Comparison of ENCODE assay signal across 12 mouse cellular contexts in the genomic region with DNA sequence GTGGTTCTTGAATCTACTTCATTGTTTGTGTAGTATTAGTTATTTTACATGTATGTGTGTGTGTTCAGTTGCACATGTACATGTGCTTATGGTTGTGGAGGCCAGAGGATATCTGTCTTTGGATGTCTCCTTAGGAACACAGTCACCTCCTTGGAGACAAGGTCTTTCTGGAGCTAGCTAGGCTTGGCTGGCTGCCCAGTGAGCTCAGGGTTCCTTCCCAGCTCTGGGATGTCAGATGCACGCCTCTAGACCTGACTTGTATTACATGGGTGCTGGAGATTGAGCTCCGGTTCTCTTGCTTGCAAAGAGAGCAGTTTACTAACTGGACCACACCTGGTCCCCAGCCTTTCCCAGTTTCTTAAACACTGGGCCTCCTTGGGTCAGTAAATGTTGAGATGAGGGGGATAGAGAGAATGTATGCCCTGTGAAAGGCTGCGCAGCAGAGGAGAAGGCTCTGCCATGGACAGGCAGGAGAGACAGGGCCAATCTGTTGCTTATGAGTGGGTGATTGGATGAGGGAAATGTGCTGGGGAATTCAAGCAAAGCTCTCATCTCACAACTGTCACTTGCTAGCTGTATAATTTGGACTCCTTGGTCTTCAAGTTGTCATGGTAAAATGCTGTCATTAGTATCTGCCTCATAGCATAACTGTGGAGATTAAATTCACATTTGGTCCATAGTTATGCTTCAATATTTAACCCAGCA. TPM values are rescaled to one million over a fixed set of nuclear protein-coding genes. Genes with fewer than 3 reads are reported as not detected.
DNase-seq lines count a peak whose midpoint lies in the region; TF ChIP-seq lines count a peak whose summit lies in the region.
"Had no signal": no experiment of that assay in that cellular context is flagged by ENCODE, and none has a peak within 500 bp of the region (broad histone marks: within the 10 kb centered on the region; RNA-seq: fewer than 3 reads in every experiment).

No protein-coding gene starts in this region.

- H3K4me1 ChIP-seq in thymus, adult 2 months (replicated peaks; ENCODE audit: control insufficient read depth, insufficient read depth, low read length), result no peaks in the 10 kb centered on the region
- peaks cover 11% of the 10 kb centered on the region for H3K4me1 ChIP-seq in midbrain, embryonic 10.5 days

- 86% methylated on average over 3 of the region's 3 CpGs for WGBS in thymus, adult 2 months
- 94% methylated on average over 3 of the region's 3 CpGs for WGBS in midbrain, embryonic 10.5 days

- H3K36me3 ChIP-seq in thymus, adult 2 months (ENCODE audit: control insufficient read depth, insufficient read depth, low read length), result no peaks in the 10 kb centered on the region
- H3K36me3 ChIP-seq in midbrain, embryonic 10.5 days, result no peaks in the 10 kb centered on the region
- H3K36me3 ChIP-seq: hindbrain, embryonic 15.5 days; limb, embryonic 10.5 days; neural tube, embryonic 13.5 days had no signal

- intact Hi-C loops in left cerebral cortex, postnatal 4 days (cut with DNase I), result no loop called here

- no peak for TF ChIP-seq CTCF in thymus, adult 2 months (IDR thresholded peaks at IDR 0.05; ENCODE audit: borderline replicate concordance, control insufficient read depth, extremely low read depth, insufficient read depth, low read length, poor library complexity)

- no peaks in the 10 kb centered on the region for H3K27me3 ChIP-seq in thymus, adult 2 months (ENCODE audit: control insufficient read depth, insufficient read depth, low read length)
- H3K27me3 ChIP-seq in midbrain, embryonic 10.5 days (ENCODE audit: low read depth, poor library complexity, severe bottlenecking), result no peaks in the 10 kb centered on the region
- H3K27me3 ChIP-seq: hindbrain, embryonic 15.5 days; neural tube, embryonic 13.5 days had no signal

- no peak overlapping the region for H3K4me3 ChIP-seq in thymus, adult 2 months (ENCODE audit: control insufficient read depth, insufficient read depth, low read length)
- no peak overlapping the region for H3K4me3 ChIP-seq in midbrain, embryonic 10.5 days
- H3K4me3 ChIP-seq: hindbrain, embryonic 15.5 days; limb, embryonic 10.5 days; neural tube, embryonic 13.5 days had no signal

- TF ChIP-seq POLR2A in thymus, adult 2 months (IDR thresholded peaks at IDR 0.05; ENCODE audit: control insufficient read depth, extremely low read depth, insufficient read depth, low read length, poor library complexity), result no peak

- DNase-seq in cerebellum, postnatal 25 days, result peak; percentile 32 to 53
- no peak for DNase-seq in cerebellum, adult 11 months
- peak; percentile 43 for DNase-seq in left cerebral cortex, postnatal 4 days
- DNase-seq in left cerebral cortex, adult 18-20 months (ENCODE audit: low spot score in 2 of 2), result no peak
- DNase-seq in brain, adult 2 months (ENCODE audit: low read depth, low spot score), result peak; percentile 40
- peak; percentile 74 to 87 for DNase-seq in kidney, postnatal 36 days
- no peak for DNase-seq in thymus, adult 2 months
- no peak for DNase-seq in midbrain, embryonic 10.5 days (ENCODE audit: low spot score)

- H3K27ac ChIP-seq in thymus, adult 2 months (ENCODE audit: control insufficient read depth, insufficient read depth, low read length), result no peak overlapping the region
- no peak overlapping the region for H3K27ac ChIP-seq in midbrain, embryonic 10.5 days (replicated peaks)
- H3K27ac ChIP-seq: hindbrain, embryonic 15.5 days; limb, embryonic 10.5 days; neural tube, embryonic 13.5 days had no signal

- H3K9me3 ChIP-seq in midbrain, embryonic 10.5 days (replicated peaks), result no peaks in the 10 kb centered on the region
- H3K9me3 ChIP-seq: hindbrain, embryonic 15.5 days; limb, embryonic 10.5 days; neural tube, embryonic 13.5 days had no signal

RNA-seq across cellular contexts. Expression of gene Ror1, which starts 35.3 kb away (rescaled TPM):
- 1 to 10 TPM; 1.2 to 1.4 TPM for total RNA-seq in left cerebral cortex, postnatal 4 days (2021)
- under 1 TPM; 0.56 to 0.95 TPM for total RNA-seq in left cerebral cortex, adult 18-20 months (2021)
- polyA plus RNA-seq in thymus, adult 2 months (2012; rRNA removed), result 0.65 and 0.84 TPM in 2 replicates
- 5.0 and 5.9 TPM in 2 replicates for polyA plus RNA-seq in midbrain, embryonic 10.5 days (2016; fragmentation: Nextera tagmentation; extraction: Ambion mirVana)
- polyA plus RNA-seq: activated CD4-positive, CD25-positive, alpha-beta regulatory T cell, adult 4 months had no signal

Comparison
In these comparisons a context has a peak if more than half of its experiments do, and no peak if none do; other contexts are left out.
1. DNase-seq: peak in cerebellum, postnatal 25 days (2 of 2), left cerebral cortex, postnatal 4 days (single experiment), brain, adult 2 months (single experiment) and kidney, postnatal 36 days (2 of 2); none in cerebellum, adult 11 months (single experiment), left cerebral cortex, adult 18-20 months (0 of 2), thymus, adult 2 months (single experiment) and midbrain, embryonic 10.5 days (single experiment).